Mouse (Mus musculus) CH12.LX (cell line): ENCODE measurements at regions not wholly inside any gene's neighbourhood (a gene's known extent, or its start where the extent isn't known, plus 50 kb on each side); places are given as distances from the start of the nearest gene placed in this dataset.

Experiments used
- CHD1 ChIP-seq: IDR thresholded peaks from 2 replicates; pipeline ENCODE4 v1.6.1; 2012; ENCODE audit warnings: low read depth, low read length, improper control_type of control experiment, inconsistent platforms
- CTCF ChIP-seq, 2 experiments: IDR thresholded peaks in 1 of 2; conservative IDR thresholded peaks in 1 of 2; 2 replicates each; pipeline ENCODE4 v1.5.1; 2011 to 2012; ENCODE audit warnings: low read depth in 2 of 2, low read length in 2 of 2, improper control_type of control experiment in 1 of 2, inconsistent platforms in 1 of 2, mild to moderate bottlenecking in 1 of 2, moderate library complexity in 1 of 2
- E2F4 ChIP-seq: IDR thresholded peaks from 2 replicates; pipeline ENCODE4 v1.6.1; 2011; ENCODE audit warnings: low read depth, low read length, improper control_type of control experiment; ENCODE audit not compliant: insufficient replicate concordance
- EP300 ChIP-seq: IDR thresholded peaks from 2 replicates; pipeline ENCODE4 v1.6.1; 2011; ENCODE audit warnings: low read length, improper control_type of control experiment
- JUND ChIP-seq: conservative IDR thresholded peaks from 2 replicates; pipeline ENCODE4 v1.6.1; 2011; ENCODE audit warnings: low read depth, low read length, improper control_type of control experiment
- MAFK ChIP-seq: IDR thresholded peaks from 2 replicates; pipeline ENCODE4 v1.6.1; 2011; ENCODE audit warnings: low read length, improper control_type of control experiment; ENCODE audit not compliant: insufficient replicate concordance
- NELFE ChIP-seq: IDR thresholded peaks from 2 replicates; pipeline ENCODE4 v1.6.1; 2011; ENCODE audit warnings: low read depth, low read length, improper control_type of control experiment
- POLR2A ChIP-seq: IDR thresholded peaks from 2 replicates; pipeline ENCODE4 v1.6.1; 2011; ENCODE audit warnings: low read depth, mild to moderate bottlenecking, improper control_type of control experiment, low read length
- RAD21 ChIP-seq: IDR thresholded peaks from 2 replicates; pipeline ENCODE4 v1.6.1; 2011; ENCODE audit warnings: low read depth, mild to moderate bottlenecking, low read length, improper control_type of control experiment, moderate library complexity
- RCOR1 ChIP-seq: conservative IDR thresholded peaks from 2 replicates; pipeline ENCODE4 v1.6.1; 2012; ENCODE audit warnings: low read depth, mild to moderate bottlenecking, inconsistent platforms, low read length, improper control_type of control experiment
- SMC3 ChIP-seq: IDR thresholded peaks from 2 replicates; pipeline ENCODE4 v1.6.1; 2011; ENCODE audit warnings: low read depth, low read length, improper control_type of control experiment
- TCF12 ChIP-seq: IDR thresholded peaks from 2 replicates; pipeline ENCODE4 v1.6.1; 2014; ENCODE audit warnings: low read depth, mild to moderate bottlenecking, inconsistent platforms, low read length, improper control_type of control experiment
- USF1 ChIP-seq: IDR thresholded peaks from 2 replicates; pipeline ENCODE4 v1.6.1; 2014; ENCODE audit warnings: low read depth, mild to moderate bottlenecking, inconsistent platforms, low read length, improper control_type of control experiment
- USF2 ChIP-seq: conservative IDR thresholded peaks from 2 replicates; pipeline ENCODE4 v1.6.1; 2011; ENCODE audit warnings: low read depth, low read length, improper control_type of control experiment

- no peak for TF ChIP-seq NELFE
- TF ChIP-seq RCOR1, result no peak
- no peak for TF ChIP-seq EP300
- no peak for TF ChIP-seq CTCF (conservative IDR thresholded peaks at IDR 0.05 in 1 of 2, IDR thresholded peaks at IDR 0.05 in 1 of 2; ENCODE audit: low read depth in 2 of 2, low read length in 2 of 2)
- TF ChIP-seq CHD1, result no peak
- no peak for TF ChIP-seq USF2
- no peak for TF ChIP-seq USF1
- no peak for TF ChIP-seq MAFK
- no peak for TF ChIP-seq JUND
- TF ChIP-seq SMC3, result no peak
- no peak for TF ChIP-seq POLR2A
- TF ChIP-seq TCF12, result no peak
- TF ChIP-seq E2F4, result no peak
- TF ChIP-seq RAD21, result no peak
Measured at GRCm38 (mm10) chr14:67485449-67485800, 1476.4 kb upstream of the Gulo start.
